Mouse (Mus musculus) liver, embryonic 16.5 days (tissue): ENCODE data around the gene Gas6. TPM values are rescaled to one million over a fixed set of nuclear protein-coding genes. Genes with fewer than 3 reads are reported as not detected.

Experiments used
- ATAC-seq: fragments of 200-750 bp; cut with Nextera tagmentation; 2 replicates; pipeline ENCODE4 v1.8.0; 2017; ENCODE audit warnings: low read depth, mild to moderate bottlenecking, moderate number of reproducible peaks, moderate library complexity
- H3K27ac ChIP-seq: fragments of 300-500 bp; sonication (generic); 2 replicates; pipeline ENCODE4 v1.5.1; 2014; ENCODE audit warnings: mild to moderate bottlenecking, low read length
- H3K27me3 ChIP-seq: fragments of 300-500 bp; sonication (generic); 2 replicates; pipeline ENCODE4 v1.6.1; 2014; ENCODE audit warnings: low read depth, low read length, mixed read lengths; ENCODE audit not compliant: control insufficient read depth, insufficient read depth
- H3K36me3 ChIP-seq: fragments of 300-500 bp; sonication (generic); 2 replicates; pipeline ENCODE4 v1.6.1; 2014; ENCODE audit warnings: mild to moderate bottlenecking; ENCODE audit not compliant: control insufficient read depth, insufficient read depth
- H3K4me1 ChIP-seq: fragments of 300-500 bp; sonication (generic); 2 replicates; pipeline ENCODE4 v1.6.1; 2014; ENCODE audit warnings: low read depth, low read length, mixed read lengths; ENCODE audit not compliant: control insufficient read depth
- H3K4me2 ChIP-seq: fragments of 300-500 bp; sonication (generic); 2 replicates; pipeline ENCODE4 v1.6.1; 2014; ENCODE audit warnings: low read depth, low read length, mixed read lengths
- H3K4me3 ChIP-seq: fragments of 300-500 bp; sonication (generic); 2 replicates; pipeline ENCODE4 v1.5.1; 2014; ENCODE audit warnings: low read depth, mild to moderate bottlenecking, low read length
- H3K9ac ChIP-seq: fragments of 300-500 bp; sonication (generic); 2 replicates; pipeline ENCODE4 v1.6.1; 2014; ENCODE audit warnings: low read depth, low read length
- H3K9me3 ChIP-seq: fragments of 300-500 bp; sonication (generic); replicated peaks from 2 replicates; pipeline ENCODE4 v1.6.1; 2016; ENCODE audit warnings: low read length; ENCODE audit not compliant: control insufficient read depth
- whole genome bisulfite sequencing: fragments of 180-500 bp; shearing (Covaris S2); extraction: QIAGEN DNeasy Blood & Tissue Kit; methylation state at CpG from one replicate; pipeline ENCODE4 v1.1.7; 2014; ENCODE audit not compliant: insufficient replicate concordance; 5-methylcytosine and 5-hydroxymethylcytosine counted together
- polyA plus RNA-seq: library from polyadenylated mRNA; unstranded; fragments of >200 nt; fragmentation: Nextera tagmentation; extraction: Ambion mirVana; gene quantifications from 2 replicates; pipeline ENCODE4 v1.2.1, GENCODE M21; 2015

Gas6 gene
- polyA plus RNA-seq, 1 experiment from 2014 or later, result 8.3 TPM

DNA sequence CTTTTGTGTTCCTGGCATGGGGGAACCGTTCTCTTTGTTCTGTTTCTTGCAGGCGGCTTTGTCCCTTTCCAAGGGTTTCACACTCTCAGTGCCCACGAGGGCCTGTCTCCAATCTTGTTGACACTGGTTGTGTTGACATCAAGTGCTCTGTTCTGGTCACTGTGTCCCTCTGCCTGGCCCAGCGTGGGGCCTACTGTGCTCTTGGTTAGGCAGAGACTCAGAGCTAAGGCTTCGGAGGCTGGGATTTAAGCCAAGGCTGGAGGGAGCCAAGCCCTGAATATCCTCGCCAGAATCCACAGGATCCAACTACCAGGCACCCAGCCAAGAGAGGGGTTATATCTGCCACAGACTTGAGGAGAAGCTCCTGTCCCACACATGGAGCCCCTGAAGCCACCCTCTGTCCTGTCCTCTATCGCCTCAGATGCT lies 35.6 kb upstream of the Gas6 start:
- H3K4me2 ChIP-seq, result no peak overlapping the region
- no peak overlapping the region for H3K9ac ChIP-seq
- ATAC-seq, result no peak
- H3K9me3 ChIP-seq, result no peaks in the 10 kb centered on the region
- H3K27me3 ChIP-seq, result no peaks in the 10 kb centered on the region
- H3K4me3 ChIP-seq, result no peak overlapping the region
- H3K4me1 ChIP-seq, result no peaks in the 10 kb centered on the region; the same call in 1 of the 2 replicates
- H3K36me3 ChIP-seq, result no peaks in the 10 kb centered on the region
- H3K27ac ChIP-seq, result no peak overlapping the region
- WGBS, result 63% methylated on average over 7 of the region's 7 CpGs

DNA sequence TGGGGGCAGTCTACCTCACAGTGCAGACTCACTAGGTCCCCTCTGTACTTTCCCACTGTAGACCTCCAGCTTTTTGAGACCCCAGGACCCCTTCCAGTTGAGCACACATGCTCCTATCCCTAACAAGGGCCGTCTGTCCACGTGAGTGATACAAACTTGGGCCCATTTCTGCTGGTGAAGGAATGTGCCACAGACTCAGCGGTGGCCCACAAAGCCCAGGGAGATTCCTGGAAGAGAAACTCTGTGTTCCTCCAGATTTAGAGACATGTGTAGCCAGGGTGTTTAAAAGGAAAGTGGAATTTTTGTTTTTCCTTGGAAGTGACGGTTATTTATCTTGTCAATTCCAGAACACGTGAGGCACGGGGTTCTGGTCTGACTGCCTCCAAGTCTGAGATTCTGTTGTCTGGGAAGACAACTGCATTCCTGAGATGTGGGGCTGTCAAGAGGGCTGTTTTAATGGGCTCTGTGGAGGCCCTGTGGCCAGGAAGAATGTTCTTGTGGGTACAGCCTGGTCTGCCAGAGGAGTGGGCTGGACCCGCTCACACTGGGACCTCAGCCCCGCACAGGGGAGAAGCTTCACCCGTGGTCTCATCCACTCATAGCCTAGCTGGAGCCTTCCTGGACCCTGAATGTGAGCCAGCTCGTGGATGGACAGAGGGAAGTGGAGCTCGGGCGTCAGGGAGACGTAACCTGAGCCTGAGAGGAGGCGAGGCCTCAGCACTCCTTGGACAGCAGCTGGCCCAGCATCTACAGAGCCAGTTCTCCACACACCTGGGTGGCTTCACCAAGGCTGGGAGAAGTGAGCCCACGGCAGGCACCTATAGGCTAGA lies 34.9 kb upstream of the Gas6 start:
- Histone ChIP-seq H3K4me3 (no peak overlapping the region), H3K36me3 (no peaks in the 10 kb centered on the region), H3K9me3 (no peaks in the 10 kb centered on the region), H3K27ac (no peak overlapping the region), H3K4me2 (no peak overlapping the region), H3K27me3 (no peaks in the 10 kb centered on the region), H3K4me1 (no peaks in the 10 kb centered on the region; the same call in 1 of the 2 replicates), H3K9ac (no peak overlapping the region)
- WGBS, result 54% methylated on average over 15 of the region's 15 CpGs
- ATAC-seq, result no peak

GRCm38 (mm10) chr8:13521392-13521791 lies 27.1 kb upstream of the Gas6 start:
- Histone ChIP-seq H3K4me3 (no peak overlapping the region), H3K4me1 (no peaks in the 10 kb centered on the region), H3K9me3 (no peaks in the 10 kb centered on the region), H3K36me3 (no peaks in the 10 kb centered on the region), H3K27me3 (no peaks in the 10 kb centered on the region), H3K27ac (no peak overlapping the region), H3K4me2 (no peak overlapping the region), H3K9ac (no peak overlapping the region)
- ATAC-seq, result no peak
- 52% methylated on average over 7 of the region's 7 CpGs for WGBS

DNA sequence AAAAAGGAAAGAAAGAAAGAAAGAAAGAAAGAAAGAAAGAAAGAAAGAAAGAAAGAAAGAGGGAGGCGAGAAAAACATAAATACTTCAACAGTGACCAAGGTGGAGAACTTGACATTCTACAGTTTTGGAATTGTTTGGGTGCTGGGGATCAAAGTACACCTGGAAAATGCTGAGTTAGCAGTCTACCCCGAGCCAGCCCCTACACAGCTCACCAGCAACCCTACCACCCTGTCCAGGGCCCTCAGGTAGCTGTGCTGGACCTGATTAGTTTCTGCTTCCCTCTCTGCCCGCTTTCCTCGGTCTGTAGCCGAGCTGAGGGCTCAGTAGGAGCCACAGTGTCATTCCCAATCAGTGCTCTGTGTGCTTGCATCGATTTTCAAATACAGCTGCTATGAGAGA lies 26.1 kb upstream of the Gas6 start:
- no peak overlapping the region for H3K4me3 ChIP-seq
- no peaks in the 10 kb centered on the region for H3K4me1 ChIP-seq
- no peaks in the 10 kb centered on the region for H3K9me3 ChIP-seq
- no peak overlapping the region for H3K9ac ChIP-seq
- 39% methylated on average over 6 of the region's 6 CpGs for WGBS
- no peak overlapping the region for H3K4me2 ChIP-seq
- no peaks in the 10 kb centered on the region for H3K27me3 ChIP-seq
- H3K27ac ChIP-seq, result no peak overlapping the region
- ATAC-seq, result no peak
- no peaks in the 10 kb centered on the region for H3K36me3 ChIP-seq

DNA sequence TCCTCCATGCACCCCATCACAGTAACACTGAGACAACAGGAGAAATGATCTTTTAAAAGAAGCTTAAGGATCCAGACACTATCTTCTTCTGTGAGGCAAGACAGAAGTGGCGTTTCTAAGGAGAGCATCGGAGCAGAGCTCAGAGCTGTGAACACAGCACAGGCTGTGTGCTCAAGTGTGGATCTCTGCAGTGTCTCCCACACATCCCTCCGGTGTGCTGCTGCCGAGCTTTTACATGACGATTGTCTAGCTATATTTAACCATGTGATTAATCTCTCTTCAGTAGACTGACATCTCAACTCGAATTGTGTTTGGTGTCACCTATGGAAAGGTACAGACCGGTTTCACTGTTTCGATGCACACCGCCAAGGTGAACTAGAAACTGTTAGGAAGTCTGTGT lies 25.2 kb upstream of the Gas6 start:
- no peak overlapping the region for H3K4me2 ChIP-seq
- WGBS, result 51% methylated on average over 9 of the region's 9 CpGs
- no peak overlapping the region for H3K4me3 ChIP-seq
- no peak overlapping the region for H3K9ac ChIP-seq
- no peaks in the 10 kb centered on the region for H3K36me3 ChIP-seq
- H3K27me3 ChIP-seq, result no peaks in the 10 kb centered on the region
- no peak for ATAC-seq
- no peaks in the 10 kb centered on the region for H3K9me3 ChIP-seq
- no peaks in the 10 kb centered on the region for H3K4me1 ChIP-seq
- H3K27ac ChIP-seq, result no peak overlapping the region

DNA sequence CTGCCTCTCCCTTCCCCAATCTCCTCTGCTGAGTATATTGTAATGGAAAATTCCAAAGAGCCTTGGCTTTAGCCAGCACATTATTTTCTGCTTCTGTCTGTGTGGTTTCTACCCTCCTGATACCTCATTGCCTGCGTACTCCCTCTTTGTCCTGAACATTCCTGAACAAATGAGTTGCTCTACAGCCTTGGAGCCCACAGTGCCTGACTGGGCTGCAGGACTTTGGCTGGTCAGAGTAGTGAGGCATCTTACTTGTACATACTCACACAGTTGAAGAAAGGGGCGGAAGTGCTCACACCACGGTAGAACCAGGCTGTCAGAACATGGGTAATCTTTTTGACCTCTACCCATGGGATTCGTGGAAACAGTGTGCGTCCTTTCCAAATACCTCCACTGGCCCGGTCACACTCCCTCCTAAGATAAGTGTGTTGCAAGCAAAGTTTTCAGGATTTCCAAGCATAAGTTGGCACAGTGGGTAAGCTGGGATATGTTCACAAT lies 23.0 kb upstream of the Gas6 start:
- H3K9me3 ChIP-seq, result no peaks in the 10 kb centered on the region

GRCm38 (mm10) chr8:13516728-13517127 lies 22.4 kb upstream of the Gas6 start:
- ATAC-seq, result no peak
- Histone ChIP-seq H3K4me3 (no peak overlapping the region), H3K9me3 (no peaks in the 10 kb centered on the region), H3K27me3 (no peaks in the 10 kb centered on the region), H3K9ac (no peak overlapping the region), H3K27ac (no peak overlapping the region), H3K4me2 (no peak overlapping the region), H3K4me1 (no peaks in the 10 kb centered on the region), H3K36me3 (no peaks in the 10 kb centered on the region)
- WGBS, result 49% methylated on average over 5 of the region's 5 CpGs

More for the DNA sequence above, 23.0 kb upstream of the Gas6 start:
- H3K9ac ChIP-seq, result no peak overlapping the region
- 74% methylated on average over 6 of the region's 6 CpGs for WGBS
- no peaks in the 10 kb centered on the region for H3K36me3 ChIP-seq
- H3K4me2 ChIP-seq, result no peak overlapping the region
- no peak for ATAC-seq
- H3K4me3 ChIP-seq, result no peak overlapping the region
- no peaks in the 10 kb centered on the region for H3K27me3 ChIP-seq
- no peaks in the 10 kb centered on the region for H3K4me1 ChIP-seq
- H3K27ac ChIP-seq, result no peak overlapping the region

DNA sequence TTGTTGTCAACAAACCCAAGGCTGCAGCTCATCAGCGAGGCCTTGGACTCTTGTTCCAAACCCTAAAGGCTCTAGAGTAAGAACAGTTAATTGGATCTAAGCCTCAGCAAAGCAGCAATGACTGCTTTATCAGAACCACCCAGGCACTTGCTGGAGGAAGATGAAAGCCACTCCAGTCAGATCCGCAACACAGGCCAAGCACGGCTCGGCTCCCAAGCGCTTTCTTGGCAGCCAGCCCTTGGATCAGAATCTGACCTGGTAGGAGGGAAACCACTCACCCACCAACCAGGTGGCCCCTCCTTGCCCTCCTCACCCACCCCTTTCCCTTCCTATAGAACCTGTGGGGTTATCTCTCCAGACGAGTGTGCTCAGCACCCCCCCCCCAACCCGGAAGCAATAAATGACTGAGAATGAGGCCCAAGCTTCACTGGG lies 21.7 kb upstream of the Gas6 start:
- ATAC-seq, result no peak
- 60% methylated on average over 7 of the region's 7 CpGs for WGBS

GRCm38 (mm10) chr8:13513556-13514370 lies 19.5 kb upstream of the Gas6 start:
- Histone ChIP-seq H3K27me3 (no peaks in the 10 kb centered on the region), H3K4me1 (no peaks in the 10 kb centered on the region), H3K9ac (no peak overlapping the region), H3K27ac (no peak overlapping the region), H3K4me3 (no peak overlapping the region), H3K36me3 (no peaks in the 10 kb centered on the region), H3K9me3 (no peaks in the 10 kb centered on the region), H3K4me2 (no peak overlapping the region)
- 47% methylated on average over 5 of the region's 5 CpGs for WGBS
- ATAC-seq, result peak; percentile 30; the same call in 1 of the 2 replicates

More for the DNA sequence above, 21.7 kb upstream of the Gas6 start:
- Histone ChIP-seq H3K9ac (no peak overlapping the region), H3K4me1 (no peaks in the 10 kb centered on the region), H3K36me3 (no peaks in the 10 kb centered on the region), H3K4me3 (no peak overlapping the region), H3K9me3 (no peaks in the 10 kb centered on the region), H3K27me3 (no peaks in the 10 kb centered on the region), H3K4me2 (no peak overlapping the region), H3K27ac (no peak overlapping the region)
